Mouse (Mus musculus) liver, embryonic 13.5 days (tissue): Measurements from ENCODE around the gene Spats1. TPM values are rescaled to one million over a fixed set of nuclear protein-coding genes. Genes with fewer than 3 reads are reported as not detected.
"Not testable (repeated sequence)": the region's sequence is repeated elsewhere in the genome, so short reads cannot be mapped to it uniquely, and the experiment has no call there.

ENCODE experiments used
- ATAC-seq: fragments of 200-750 bp; cut with Nextera tagmentation; 2 replicates; pipeline ENCODE4 v1.8.0; 2017; ENCODE audit warnings: low read depth, mild to moderate bottlenecking, moderate number of reproducible peaks, moderate library complexity
- DNase-seq: peaks from one replicate; pipeline ENCODE4 v3.0.0; 2022
- H3K27ac ChIP-seq: fragments of 300-500 bp; sonication (generic); 2 replicates; pipeline ENCODE4 v1.5.1; 2015; ENCODE audit warnings: moderate library complexity, mild to moderate bottlenecking, inconsistent platforms
- H3K27me3 ChIP-seq: fragments of 300-500 bp; sonication (generic); 2 replicates; pipeline ENCODE4 v1.6.1; 2015; ENCODE audit warnings: mild to moderate bottlenecking, inconsistent platforms
- H3K36me3 ChIP-seq: fragments of 300-500 bp; sonication (generic); 2 replicates; pipeline ENCODE4 v1.6.1; 2015; ENCODE audit warnings: mild to moderate bottlenecking, inconsistent platforms
- H3K4me1 ChIP-seq: fragments of 300-500 bp; sonication (generic); replicated peaks from 2 replicates; pipeline ENCODE4 v1.6.1; 2015; ENCODE audit warnings: inconsistent platforms
- H3K4me2 ChIP-seq: fragments of 300-500 bp; sonication (generic); 2 replicates; pipeline ENCODE4 v1.6.1; 2015; ENCODE audit warnings: inconsistent platforms, mild to moderate bottlenecking, moderate library complexity
- H3K4me3 ChIP-seq: fragments of 300-500 bp; sonication (generic); replicated peaks from 2 replicates; pipeline ENCODE4 v1.5.1; 2015; ENCODE audit warnings: mild to moderate bottlenecking, inconsistent platforms
- H3K9ac ChIP-seq: fragments of 300-500 bp; sonication (generic); 2 replicates; pipeline ENCODE4 v1.6.1; 2015; ENCODE audit warnings: mild to moderate bottlenecking, inconsistent platforms
- H3K9me3 ChIP-seq: fragments of 300-500 bp; sonication (generic); replicated peaks from 2 replicates; pipeline ENCODE4 v1.6.1; 2016; ENCODE audit warnings: inconsistent platforms
- WGBS: fragments of 180-500 bp; shearing (Covaris S2); methylation state at CpG from one replicate; pipeline ENCODE4 v1.1.7; 2015; ENCODE audit not compliant: insufficient replicate concordance; 5-methylcytosine and 5-hydroxymethylcytosine counted together
- polyA plus RNA-seq: library from polyadenylated mRNA; unstranded; fragments of >200 nt; fragmentation: Nextera tagmentation; extraction: Ambion mirVana; gene quantifications from 2 replicates; pipeline ENCODE4 v1.2.1, GENCODE M21; 2015

The Spats1 gene
- polyA plus RNA-seq, 1 experiment from 2014 or later, result 0.18 TPM

DNA sequence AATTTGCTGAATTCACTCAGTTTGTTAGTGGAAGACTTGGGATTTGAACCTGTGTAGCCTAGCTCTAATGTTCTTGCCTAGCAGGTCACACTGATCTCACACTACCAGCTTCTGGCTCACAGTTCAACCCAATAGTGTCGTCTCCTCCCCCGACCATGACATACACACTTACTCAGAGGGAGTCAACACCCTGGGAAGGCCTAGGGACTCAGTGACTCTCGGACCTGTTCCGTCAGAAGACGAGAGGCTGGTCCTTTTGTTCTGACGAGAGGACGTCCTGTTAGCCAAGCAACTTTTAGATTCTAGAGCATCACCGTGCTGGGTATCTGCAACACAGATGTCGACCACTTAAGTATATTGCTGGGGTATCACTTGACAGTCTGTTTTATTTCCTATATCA, 11.0 kb downstream of the Spats1 start:
- Histone ChIP-seq H3K4me1 (no peaks in the 10 kb centered on the region), H3K9ac (no peak overlapping the region), H3K27ac (no peak overlapping the region), H3K4me3 (no peak overlapping the region), H3K27me3 (no peaks in the 10 kb centered on the region), H3K9me3 (peaks cover 4% of the 10 kb centered on the region), H3K4me2 (no peak overlapping the region), H3K36me3 (no peaks in the 10 kb centered on the region)
- DNase-seq (no peak), ATAC-seq (no peak)
- 76% methylated on average over 9 of the region's 9 CpGs for WGBS

- Histone ChIP-seq H3K27me3 (no peaks in the 10 kb centered on the region), H3K4me3 (no peak overlapping the region), H3K27ac (no peak overlapping the region), H3K4me2 (no peak overlapping the region), H3K9ac (no peak overlapping the region), H3K36me3 (no peaks in the 10 kb centered on the region), H3K4me1 (no peaks in the 10 kb centered on the region), H3K9me3 (no peaks in the 10 kb centered on the region; the same call in 1 of the 2 replicates)
- WGBS, result 82% methylated on average over 4 of the region's 4 CpGs
- ATAC-seq (no peak), DNase-seq (no peak)
These were observed 12.7 kb downstream of the Spats1 start for GRCm38 (mm10) chr17:45462506-45462905.

GRCm38 (mm10) chr17:45459062-45459461, 16.2 kb downstream of the Spats1 start:
- DNase-seq, result no peak
- ATAC-seq, result no peak
- H3K4me3 ChIP-seq, result no peak overlapping the region
- no peak overlapping the region for H3K27ac ChIP-seq
- H3K4me1 ChIP-seq, result no peaks in the 10 kb centered on the region
- no peak overlapping the region for H3K4me2 ChIP-seq
- H3K9me3 ChIP-seq, result no peaks in the 10 kb centered on the region
- H3K36me3 ChIP-seq, result no peaks in the 10 kb centered on the region
- 73% methylated on average over 8 of the region's 8 CpGs for WGBS
- H3K9ac ChIP-seq, result no peak overlapping the region
- H3K27me3 ChIP-seq, result no peaks in the 10 kb centered on the region

- Histone ChIP-seq H3K27me3 (no peaks in the 10 kb centered on the region), H3K27ac (no peak overlapping the region), H3K4me2 (no peak overlapping the region), H3K9ac (no peak overlapping the region), H3K36me3 (no peaks in the 10 kb centered on the region), H3K4me3 (no peak overlapping the region), H3K4me1 (no peaks in the 10 kb centered on the region), H3K9me3 (no peaks in the 10 kb centered on the region)
- no peak for ATAC-seq
- DNase-seq, result no peak
- WGBS, result 62% methylated on average over 4 of the region's 4 CpGs
These were observed 16.7 kb downstream of the Spats1 start for GRCm38 (mm10) chr17:45458516-45458915.

DNA sequence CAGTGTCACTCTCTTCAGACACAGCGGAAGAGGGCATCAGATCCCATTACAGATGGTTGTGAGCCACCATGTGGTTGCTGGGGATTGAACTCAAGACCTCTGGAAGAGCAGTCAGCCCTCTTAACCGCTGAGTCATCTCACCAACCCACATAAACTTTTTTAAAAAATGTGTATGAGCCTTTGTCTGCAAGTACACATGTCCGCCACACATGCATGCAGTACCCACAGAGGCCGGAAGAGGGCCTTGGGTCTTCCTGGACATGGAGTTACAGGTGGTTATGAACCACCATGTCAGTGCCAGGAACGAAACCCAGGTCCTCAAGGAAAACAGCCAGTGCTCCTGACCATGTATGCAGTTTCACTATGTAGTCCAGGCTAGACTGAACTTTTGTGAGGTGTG, 17.7 kb downstream of the Spats1 start:
- Histone ChIP-seq H3K4me3 (no peak overlapping the region), H3K4me2 (no peak overlapping the region), H3K4me1 (no peaks in the 10 kb centered on the region), H3K36me3 (no peaks in the 10 kb centered on the region), H3K27ac (no peak overlapping the region), H3K27me3 (no peaks in the 10 kb centered on the region), H3K9ac (no peak overlapping the region), H3K9me3 (no peaks in the 10 kb centered on the region)
- no peak for DNase-seq
- no peak for ATAC-seq
- 70% methylated on average over 5 of the region's 5 CpGs for WGBS

GRCm38 (mm10) chr17:45456260-45457152, 18.7 kb downstream of the Spats1 start:
- Histone ChIP-seq H3K27ac (no peak overlapping the region), H3K4me1 (no peaks in the 10 kb centered on the region), H3K27me3 (no peaks in the 10 kb centered on the region), H3K36me3 (no peaks in the 10 kb centered on the region), H3K4me3 (no peak overlapping the region), H3K4me2 (no peak overlapping the region), H3K9ac (no peak overlapping the region), H3K9me3 (no peaks in the 10 kb centered on the region)
- DNase-seq, result no peak
- no peak for ATAC-seq
- 64% methylated on average over 13 of the region's 13 CpGs for WGBS

DNA sequence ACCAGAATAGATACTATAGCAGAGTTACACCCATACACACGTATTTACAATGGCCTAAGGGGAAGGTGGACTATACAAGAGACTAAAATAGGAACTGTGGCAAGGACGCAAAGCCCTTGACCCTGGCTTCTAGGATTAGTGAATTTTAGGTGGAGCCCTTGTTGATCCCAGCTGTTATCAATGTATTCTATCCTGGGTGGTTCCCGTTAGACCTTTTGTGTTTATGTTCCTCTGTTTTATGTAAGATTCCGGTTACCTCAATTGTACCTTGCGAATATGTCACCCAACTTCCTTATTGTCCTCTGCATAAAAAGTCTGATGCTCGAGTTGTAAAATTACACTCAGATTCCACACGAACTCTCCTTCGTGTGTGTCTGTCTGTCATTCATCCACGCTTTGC, 19.4 kb downstream of the Spats1 start:
- not testable (repeated sequence) for H3K4me2 ChIP-seq

GRCm38 (mm10) chr17:45454794-45455193, 20.4 kb downstream of the Spats1 start:
- Histone ChIP-seq H3K4me3 (no peak overlapping the region), H3K9ac (no peak overlapping the region), H3K27me3 (no peaks in the 10 kb centered on the region), H3K9me3 (no peaks in the 10 kb centered on the region), H3K4me1 (no peaks in the 10 kb centered on the region), H3K27ac (no peak overlapping the region), H3K36me3 (no peaks in the 10 kb centered on the region), H3K4me2 (no peak overlapping the region)
- DNase-seq, result no peak
- no peak for ATAC-seq
- WGBS, result 63% methylated on average over 2 of the region's 2 CpGs

More for the DNA sequence above, 19.4 kb downstream of the Spats1 start:
- WGBS, result 71% methylated on average over 9 of the region's 9 CpGs
- ATAC-seq, H3K36me3 ChIP-seq, H3K27ac ChIP-seq, H3K4me1 ChIP-seq, H3K27me3 ChIP-seq, H3K9ac ChIP-seq, H3K9me3 ChIP-seq, DNase-seq, H3K4me3 ChIP-seq: not testable (repeated sequence)

- Histone ChIP-seq H3K27ac (no peak overlapping the region), H3K4me1 (no peaks in the 10 kb centered on the region), H3K36me3 (no peaks in the 10 kb centered on the region), H3K27me3 (no peaks in the 10 kb centered on the region), H3K4me2 (no peak overlapping the region), H3K4me3 (no peak overlapping the region), H3K9ac (no peak overlapping the region), H3K9me3 (no peaks in the 10 kb centered on the region)
- 82% methylated on average over 1 of the region's 1 CpGs for WGBS
- ATAC-seq (no peak), DNase-seq (no peak)
These were observed 22.9 kb downstream of the Spats1 start for GRCm38 (mm10) chr17:45452271-45452670.

DNA sequence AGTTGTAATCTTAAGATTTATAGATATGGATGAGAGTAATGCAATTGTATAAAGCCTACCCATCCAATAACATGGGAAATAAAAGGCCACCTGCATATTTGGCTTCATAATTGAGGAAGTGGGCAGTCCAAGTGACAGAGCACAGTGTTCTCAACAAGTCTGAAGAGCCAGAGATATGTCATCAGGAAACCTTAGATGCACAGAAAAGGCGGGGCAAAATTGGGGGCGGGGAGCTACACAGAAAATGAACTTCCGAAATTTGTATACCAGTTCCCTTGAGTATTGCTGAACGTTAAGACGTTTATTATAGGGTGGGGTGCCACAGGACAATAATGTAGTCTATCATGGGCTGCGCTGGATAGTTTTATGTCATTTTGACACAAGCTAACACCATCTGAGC, 25.1 kb downstream of the Spats1 start:
- Histone ChIP-seq H3K9me3 (no peaks in the 10 kb centered on the region), H3K4me1 (no peaks in the 10 kb centered on the region), H3K4me2 (no peak overlapping the region), H3K9ac (no peak overlapping the region), H3K36me3 (no peaks in the 10 kb centered on the region), H3K27me3 (no peaks in the 10 kb centered on the region), H3K4me3 (no peak overlapping the region), H3K27ac (no peak overlapping the region)
- ATAC-seq (no peak), DNase-seq (no peak)
- WGBS, result 55% methylated on average over 6 of the region's 6 CpGs

DNA sequence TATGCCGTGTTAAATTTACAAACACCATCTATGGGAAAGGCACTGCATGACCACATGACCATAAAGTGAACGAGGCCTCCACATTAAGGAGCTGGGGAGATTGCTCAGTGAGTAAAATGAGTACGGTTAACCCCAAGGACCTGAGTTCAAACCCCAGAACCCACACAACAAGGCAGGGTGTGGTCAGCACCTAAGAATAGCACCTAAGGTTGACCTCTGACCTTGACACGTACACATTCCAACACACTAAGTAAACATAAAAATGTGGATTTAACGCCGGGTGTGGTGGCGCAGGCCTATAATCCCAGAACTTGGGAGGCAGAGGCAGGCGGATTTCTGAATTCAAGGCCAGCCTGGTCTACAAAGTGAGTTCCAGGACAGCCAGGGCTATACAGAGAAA, 25.6 kb downstream of the Spats1 start:
- Histone ChIP-seq H3K9me3 (no peaks in the 10 kb centered on the region), H3K4me2 (no peak overlapping the region), H3K4me1 (no peaks in the 10 kb centered on the region), H3K27ac (no peak overlapping the region), H3K36me3 (no peaks in the 10 kb centered on the region), H3K9ac (no peak overlapping the region), H3K4me3 (no peak overlapping the region), H3K27me3 (no peaks in the 10 kb centered on the region)
- 86% methylated on average over 8 of the region's 8 CpGs for WGBS
- no peak for DNase-seq
- ATAC-seq, result no peak

GRCm38 (mm10) chr17:45447063-45447462, 28.2 kb downstream of the Spats1 start:
- H3K27ac ChIP-seq, result no peak overlapping the region
- no peak overlapping the region for H3K4me3 ChIP-seq
- no peak overlapping the region for H3K9ac ChIP-seq
- no peak for DNase-seq
- 62% methylated on average over 2 of the region's 2 CpGs for WGBS
- no peak overlapping the region for H3K4me2 ChIP-seq
- no peaks in the 10 kb centered on the region for H3K4me1 ChIP-seq
- no peaks in the 10 kb centered on the region for H3K27me3 ChIP-seq
- no peak for ATAC-seq
- H3K9me3 ChIP-seq, result no peaks in the 10 kb centered on the region
- H3K36me3 ChIP-seq, result no peaks in the 10 kb centered on the region
